Mouse (Mus musculus): ENCODE measurements around the gene Trip13.
A peak's percentile ranks its signal among the peaks of the same experiment; 100 is the strongest.

Gene Trip13

DNA sequence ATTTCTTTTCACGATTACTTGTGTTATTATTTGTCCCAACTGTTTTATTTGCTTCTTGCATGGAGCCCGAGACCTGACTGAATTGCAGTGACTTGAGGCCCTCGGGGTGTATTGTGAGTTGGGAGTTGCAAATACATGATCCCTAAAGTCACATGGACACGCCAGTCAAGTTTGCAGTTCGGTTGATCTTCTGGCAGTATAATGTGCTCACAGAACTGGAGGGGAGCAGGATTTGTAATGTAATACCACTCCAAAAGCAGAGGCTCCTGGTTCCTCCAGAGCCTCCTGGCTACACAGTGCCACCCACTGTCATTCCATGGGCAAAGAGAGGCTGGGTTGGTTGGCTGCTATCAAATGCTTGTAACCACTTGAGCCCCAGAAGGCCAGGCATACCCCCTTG lies 51.0 kb downstream of the Trip13 start:
- no peak for DNase-seq

DNA sequence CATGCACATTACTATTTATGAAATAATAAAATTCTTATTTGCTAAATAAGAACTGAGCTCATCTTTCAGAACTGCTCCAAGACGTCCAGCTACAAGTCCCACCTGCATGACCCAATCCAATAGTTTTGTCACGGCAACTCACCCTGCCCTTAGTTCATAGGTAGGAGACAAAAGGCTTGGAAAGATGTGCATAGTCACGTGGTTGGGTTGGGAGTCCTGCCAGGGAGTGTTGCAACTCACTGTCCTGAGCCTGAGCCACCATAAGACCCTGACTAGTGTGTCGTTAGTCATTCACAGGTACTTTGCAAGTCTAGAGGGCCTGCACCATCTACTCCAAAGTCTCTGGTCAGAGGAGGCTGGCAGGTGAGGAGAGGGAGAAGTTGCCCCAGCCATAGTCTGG lies 51.5 kb downstream of the Trip13 start:
- DNase-seq, result no peak

- no peak for DNase-seq
Observed at GRCm38 (mm10) chr13:73885656-73886055, 51.9 kb downstream of the Trip13 start.

- DNase-seq, result no peak
Observed at GRCm38 (mm10) chr13:73881347-73881746, 56.2 kb downstream of the Trip13 start.

GRCm38 (mm10) chr13:73879824-73880223 lies 57.8 kb downstream of the Trip13 start:
- peak; percentile 65 to 73 for DNase-seq

- no peak for DNase-seq
Observed at GRCm38 (mm10) chr13:73872159-73872558, 65.4 kb downstream of the Trip13 start.

Measured in thymus, postnatal 36 days (tissue).